Mouse (Mus musculus): ENCODE data around the gene Pomgnt1. TPM values are rescaled to one million over a fixed set of nuclear protein-coding genes. Genes with fewer than 3 reads are reported as not detected.

Pomgnt1 gene
- polyA plus RNA-seq, 1 experiment from 2014 or later: 18.1 TPM

DNA sequence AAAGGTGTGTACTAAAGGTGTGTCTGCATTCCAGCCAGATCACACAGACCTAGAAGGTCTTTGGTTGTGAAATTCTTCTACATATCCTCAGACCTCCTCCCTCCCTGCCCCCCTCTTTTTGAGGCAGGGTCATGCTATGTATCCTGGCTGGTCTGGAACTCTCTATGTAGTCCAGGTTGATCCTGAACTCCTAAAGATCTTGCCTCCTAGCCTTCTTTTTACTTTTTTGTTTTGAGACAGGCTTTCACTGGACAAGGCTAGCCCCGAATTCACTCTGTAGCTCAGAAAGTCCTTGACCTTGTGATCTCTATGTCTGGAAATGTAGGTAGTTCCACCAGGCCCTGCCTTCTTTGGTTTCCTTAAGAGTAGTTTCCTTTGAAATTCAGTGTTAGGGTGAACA is 85.3 kb downstream of the Pomgnt1 start:
- WGBS: 81% methylated on average over 1 of the region's 1 CpGs
- no peak overlapping the region for H3K27ac ChIP-seq (ENCODE audit: low read depth, low read length)

More for the DNA sequence above, 85.3 kb downstream of the Pomgnt1 start:
- H3K4me3 ChIP-seq (ENCODE audit: low read depth, low read length): no peak overlapping the region
- H3K36me3 ChIP-seq (ENCODE audit: control insufficient read depth, insufficient read depth): no peaks in the 10 kb centered on the region
- no peak overlapping the region for H3K9ac ChIP-seq (ENCODE audit: low read depth, low read length)
- no peak for TF ChIP-seq CTCF (IDR thresholded peaks at IDR 0.05; ENCODE audit: low read depth)
- H3K4me1 ChIP-seq (replicated peaks; ENCODE audit: control insufficient read depth, insufficient read depth, low read length): no peaks in the 10 kb centered on the region
- no peak for ATAC-seq
- no peak overlapping the region for H3K4me2 ChIP-seq (replicated peaks; ENCODE audit: low read depth)
- H3K27me3 ChIP-seq (replicated peaks; ENCODE audit: control insufficient read depth, insufficient read depth, low read length): no peaks in the 10 kb centered on the region
- H3K9me3 ChIP-seq (ENCODE audit: control insufficient read depth): no peaks in the 10 kb centered on the region

Other genes starting within 250 kb of the Pomgnt1 start
- gene Kncn, start 239.4 kb upstream of the Pomgnt1 start, polyA plus RNA-seq (2015; fragmentation: Nextera tagmentation; extraction: Ambion mirVana): not detected in 2 replicates
- not detected in 2 replicates for gene 6430628N08Rik, start 233.2 kb upstream of the Pomgnt1 start, polyA plus RNA-seq (2015; fragmentation: Nextera tagmentation; extraction: Ambion mirVana)
- not detected in 2 replicates for gene Dmbx1, start 183.9 kb upstream of the Pomgnt1 start, polyA plus RNA-seq (2015; fragmentation: Nextera tagmentation; extraction: Ambion mirVana)
- 105 and 125 TPM in 2 replicates for gene Faah, start 105.9 kb upstream of the Pomgnt1 start, polyA plus RNA-seq (2015; fragmentation: Nextera tagmentation; extraction: Ambion mirVana)
- gene Nsun4, start 70.0 kb upstream of the Pomgnt1 start, polyA plus RNA-seq (2015; fragmentation: Nextera tagmentation; extraction: Ambion mirVana): 34.5 and 37.5 TPM in 2 replicates
- gene Uqcrh, start 48.8 kb upstream of the Pomgnt1 start, polyA plus RNA-seq (2015; fragmentation: Nextera tagmentation; extraction: Ambion mirVana): 1,002 and 1,003 TPM in 2 replicates
- gene Lrrc41, start 48.6 kb upstream of the Pomgnt1 start, polyA plus RNA-seq (2015; fragmentation: Nextera tagmentation; extraction: Ambion mirVana): 49.2 and 52.0 TPM in 2 replicates
- 5.2 and 6.5 TPM in 2 replicates for gene Rad54l, start 150 bp upstream of the Pomgnt1 start, polyA plus RNA-seq (2015; fragmentation: Nextera tagmentation; extraction: Ambion mirVana)
- 0.56 and 0.68 TPM in 2 replicates for gene Lurap1, start 27.5 kb downstream of the Pomgnt1 start, polyA plus RNA-seq (2015; fragmentation: Nextera tagmentation; extraction: Ambion mirVana)
- 40.1 and 63.8 TPM in 2 replicates for gene Tspan1, start 43.8 kb downstream of the Pomgnt1 start, polyA plus RNA-seq (2015; fragmentation: Nextera tagmentation; extraction: Ambion mirVana)
- gene 1700042G07Rik, start 49.5 kb downstream of the Pomgnt1 start, polyA plus RNA-seq (2015; fragmentation: Nextera tagmentation; extraction: Ambion mirVana): not detected in 2 replicates
- not detected in 2 replicates for gene Gm49337, start 49.5 kb downstream of the Pomgnt1 start, polyA plus RNA-seq (2015; fragmentation: Nextera tagmentation; extraction: Ambion mirVana)
- 2.9 and 3.5 TPM in 2 replicates for gene Pik3r3, start 97.8 kb downstream of the Pomgnt1 start, polyA plus RNA-seq (2015; fragmentation: Nextera tagmentation; extraction: Ambion mirVana)